Mouse (Mus musculus) hindbrain, embryonic 12.5 days (tissue): Measurements from ENCODE around the gene Clcn1. TPM values are rescaled to one million over a fixed set of nuclear protein-coding genes. Genes with fewer than 3 reads are reported as not detected.

ENCODE experiments used
- ATAC-seq: fragments of 200-750 bp; cut with Nextera tagmentation; 2 replicates; pipeline ENCODE4 v1.8.0; 2017; ENCODE audit warnings: moderate TSS enrichment; ENCODE audit not compliant: low FRiP score
- H3K27ac ChIP-seq: fragments of 300-500 bp; sonication (generic); 2 replicates; pipeline ENCODE4 v1.5.1; 2016; ENCODE audit warnings: mild to moderate bottlenecking
- H3K27me3 ChIP-seq: fragments of 300-500 bp; sonication (generic); 2 replicates; pipeline ENCODE4 v1.6.1; 2016; ENCODE audit warnings: mild to moderate bottlenecking
- H3K36me3 ChIP-seq: fragments of 300-500 bp; sonication (generic); 2 replicates; pipeline ENCODE4 v1.6.1; 2016; ENCODE audit warnings: mild to moderate bottlenecking
- H3K4me1 ChIP-seq: fragments of 300-500 bp; sonication (generic); 2 replicates; pipeline ENCODE4 v1.6.1; 2016
- H3K4me2 ChIP-seq: fragments of 300-500 bp; sonication (generic); replicated peaks from 2 replicates; pipeline ENCODE4 v1.6.1; 2016; ENCODE audit warnings: mild to moderate bottlenecking
- H3K4me3 ChIP-seq: fragments of 300-500 bp; sonication (generic); 2 replicates; pipeline ENCODE4 v1.5.1; 2016; ENCODE audit warnings: mild to moderate bottlenecking
- H3K9ac ChIP-seq: fragments of 300-500 bp; sonication (generic); 2 replicates; pipeline ENCODE4 v1.6.1; 2016; ENCODE audit warnings: mild to moderate bottlenecking, moderate library complexity
- H3K9me3 ChIP-seq: fragments of 300-500 bp; sonication (generic); replicated peaks from 2 replicates; pipeline ENCODE4 v1.6.1; 2016; ENCODE audit warnings: mild to moderate bottlenecking
- whole genome bisulfite sequencing: fragments of 180-500 bp; shearing (Covaris S2); methylation state at CpG from one replicate; pipeline ENCODE4 v1.1.7; 2016; 5-methylcytosine and 5-hydroxymethylcytosine counted together
- polyA plus RNA-seq: library from polyadenylated mRNA; unstranded; fragments of >200 nt; fragmentation: Nextera tagmentation; extraction: Ambion mirVana; gene quantifications from 2 replicates; pipeline ENCODE4 v1.2.1, GENCODE M21; 2016

Clcn1 gene
- polyA plus RNA-seq: 1.4 and 1.7 TPM in 2 replicates

DNA sequence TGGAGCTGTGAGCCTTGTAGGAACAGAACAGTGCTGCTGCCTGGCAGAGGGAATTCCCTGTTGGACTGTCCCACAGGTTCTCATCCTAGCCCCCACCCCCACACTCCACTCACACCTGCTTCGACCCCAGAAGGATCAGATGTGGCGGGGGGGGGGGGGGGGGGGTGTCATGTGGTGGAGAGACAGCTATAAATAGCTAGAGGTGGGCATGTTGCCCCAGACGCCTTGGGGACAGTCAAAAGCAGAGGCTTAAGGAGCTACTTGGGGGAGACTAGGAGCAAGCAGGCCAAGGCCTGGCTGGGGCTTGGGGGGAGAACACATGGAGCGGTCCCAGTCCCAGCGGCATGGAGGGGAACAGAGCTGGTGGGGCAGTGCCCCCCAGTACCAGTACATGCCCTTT lies at the start of gene Clcn1:
Clcn1 (plus strand) TSS at position 238 of the 400 bp plus-strand sequence.
- peak; percentile 38; the same call in 1 of the 2 replicates for ATAC-seq
- Histone ChIP-seq H3K4me3 (no peak within 1 kb of the TSS), H3K36me3 (peaks cover 45% of the 10 kb centered on the region), H3K27me3 (no peaks in the 10 kb centered on the region), H3K9me3 (no peaks in the 10 kb centered on the region), H3K9ac (no peak within 1 kb of the TSS), H3K4me1 (no peaks in the 10 kb centered on the region), H3K27ac (no peak within 1 kb of the TSS), H3K4me2 (no peak within 1 kb of the TSS)
- WGBS: 71% methylated on average over 4 of the region's 5 CpGs

DNA sequence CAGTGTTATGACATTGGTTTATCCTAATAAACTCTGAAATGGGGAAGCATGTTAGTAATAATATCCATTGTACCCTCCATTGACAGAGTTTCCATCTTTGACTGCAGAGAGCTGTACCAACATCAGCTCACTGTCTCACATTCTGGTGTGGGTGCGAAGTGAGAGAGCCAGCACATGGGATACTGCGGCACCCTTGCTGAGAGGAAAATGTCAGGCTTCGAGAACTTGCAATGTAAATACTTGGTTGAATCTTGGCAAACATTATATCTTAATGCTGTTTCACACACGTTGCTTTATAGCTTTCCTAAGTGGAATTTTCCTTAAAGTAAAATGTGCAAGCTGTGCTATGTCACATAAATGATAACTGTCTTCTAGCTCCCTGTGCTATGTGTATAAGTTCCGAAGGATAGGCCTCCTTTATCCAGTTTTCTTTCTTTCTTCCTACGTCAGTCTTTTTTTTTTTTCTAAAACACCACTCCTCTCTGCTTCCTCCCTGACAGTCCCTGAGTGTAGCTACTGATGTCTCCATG lies 49.1 kb upstream of the Clcn1 start:
- H3K4me2 ChIP-seq: no peak overlapping the region
- H3K4me3 ChIP-seq: no peak overlapping the region
- no peak overlapping the region for H3K9ac ChIP-seq
- H3K27me3 ChIP-seq: no peaks in the 10 kb centered on the region
- no peak overlapping the region for H3K27ac ChIP-seq
- H3K4me1 ChIP-seq: no peaks in the 10 kb centered on the region
- no peaks in the 10 kb centered on the region for H3K9me3 ChIP-seq
- ATAC-seq: no peak
- H3K36me3 ChIP-seq: no peaks in the 10 kb centered on the region
- 77% methylated on average over 6 of the region's 6 CpGs for WGBS

DNA sequence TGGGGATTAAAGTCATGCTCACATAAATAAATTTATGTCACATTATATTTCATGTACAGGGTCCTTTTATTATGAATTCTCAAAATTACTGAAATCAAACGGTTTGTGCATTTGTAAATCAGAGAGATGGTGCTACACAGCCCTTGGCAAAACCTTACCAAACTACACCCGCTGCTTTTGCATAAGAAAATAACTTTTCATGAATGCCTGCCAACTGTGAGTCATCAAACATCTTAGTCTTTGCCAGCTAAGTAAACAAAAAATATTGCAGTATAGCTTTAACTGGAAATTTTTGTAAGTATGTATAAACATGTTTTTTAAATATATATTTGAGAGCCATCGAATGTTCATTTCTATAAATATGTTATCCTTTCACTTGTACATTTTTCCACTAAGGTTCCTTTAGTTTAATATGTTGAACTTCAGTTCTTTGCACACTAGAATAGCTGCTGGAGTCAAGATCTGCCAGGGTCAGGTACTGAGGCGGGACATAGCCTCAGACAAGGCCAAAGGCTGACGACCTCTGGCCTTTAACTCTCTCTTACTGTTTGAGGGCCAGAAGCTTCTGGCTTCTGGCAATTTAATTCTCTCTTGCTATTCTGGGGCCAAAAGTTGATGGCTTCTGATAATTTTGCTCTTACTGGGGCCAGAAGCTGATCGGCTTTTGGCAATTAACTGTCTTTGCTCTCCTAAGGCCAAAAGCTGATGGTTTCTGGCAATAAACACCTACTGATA lies 45.0 kb upstream of the Clcn1 start:
- Histone ChIP-seq H3K27me3 (peaks cover 6% of the 10 kb centered on the region; the same call in 1 of the 2 replicates), H3K9ac (no peak overlapping the region), H3K4me3 (no peak overlapping the region), H3K36me3 (no peaks in the 10 kb centered on the region), H3K9me3 (no peaks in the 10 kb centered on the region), H3K27ac (no peak overlapping the region), H3K4me2 (no peak overlapping the region), H3K4me1 (peaks cover 6% of the 10 kb centered on the region; the same call in 1 of the 2 replicates)
- 77% methylated on average over 6 of the region's 6 CpGs for WGBS
- ATAC-seq: no peak

DNA sequence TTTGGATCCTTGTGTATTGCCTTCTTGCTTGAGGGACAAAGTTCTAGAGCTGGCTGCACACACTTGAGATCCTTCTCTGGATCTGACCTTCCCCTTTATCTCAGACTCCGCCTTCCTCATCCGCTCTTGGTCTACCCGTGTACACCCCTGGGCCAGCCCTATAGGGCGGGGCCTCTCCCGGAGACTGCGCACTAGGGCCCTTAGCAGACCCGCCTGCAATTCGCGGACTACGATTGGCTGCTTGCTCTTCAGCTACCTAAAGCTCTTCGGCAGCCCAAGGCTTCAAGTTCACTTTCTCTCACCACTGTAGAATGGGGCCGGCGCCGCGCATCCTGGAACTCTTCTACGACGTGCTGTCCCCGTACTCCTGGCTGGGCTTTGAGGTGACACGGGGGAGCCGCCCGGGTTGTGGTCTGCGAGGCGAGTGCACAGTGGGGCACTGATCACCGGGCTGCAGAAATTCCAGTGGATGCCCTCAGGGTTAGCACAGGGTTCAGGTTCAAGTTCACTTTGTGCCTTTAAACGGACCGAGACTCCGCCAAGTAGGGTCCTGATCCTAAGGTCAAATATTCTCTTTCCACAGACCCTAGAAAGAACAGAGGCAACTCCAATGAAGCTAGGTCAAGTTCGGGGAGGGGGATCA lies 40.7 kb upstream of the Clcn1 start, which contains the start of gene Gstk1:
Gstk1 (plus strand) TSS at position 225 of the 643 bp plus-strand sequence.
- peak within 1 kb of the TSS; percentile 39 for H3K4me3 ChIP-seq
- H3K4me1 ChIP-seq: peaks cover 6% of the 10 kb centered on the region; the same call in 1 of the 2 replicates
- WGBS: 3% methylated on average over 28 of the region's 28 CpGs
- no peaks in the 10 kb centered on the region for H3K9me3 ChIP-seq
- peaks cover 11% of the 10 kb centered on the region; the same call in 1 of the 2 replicates for H3K27me3 ChIP-seq
- H3K27ac ChIP-seq: no peak within 1 kb of the TSS
- peak within 1 kb of the TSS; percentile 50; the same call in 1 of the 2 replicates for H3K9ac ChIP-seq
- H3K36me3 ChIP-seq: no peaks in the 10 kb centered on the region
- peak within 1 kb of the TSS; percentile 73 for H3K4me2 ChIP-seq
- ATAC-seq: peak; percentile 99

DNA sequence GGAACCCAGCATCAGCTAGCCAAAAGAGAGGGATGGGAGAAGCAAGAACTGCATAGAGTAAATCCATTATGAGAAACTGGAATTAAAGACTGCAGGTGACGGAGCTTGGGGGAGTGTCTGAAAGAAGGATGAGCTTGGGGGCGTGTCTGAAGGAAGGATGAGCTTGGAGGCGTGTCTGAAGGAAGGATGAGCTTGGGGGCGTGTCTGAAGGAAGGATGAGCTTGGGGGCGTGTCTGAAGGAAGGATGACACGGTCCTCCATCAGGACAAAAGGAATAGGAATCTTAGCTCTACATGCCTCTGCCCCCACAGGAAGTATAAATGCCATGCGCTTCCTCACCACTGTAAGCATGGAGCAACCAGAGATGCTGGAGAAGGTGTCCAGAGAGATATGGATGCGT lies 39.3 kb upstream of the Clcn1 start:
- Histone ChIP-seq H3K9me3 (no peaks in the 10 kb centered on the region), H3K27ac (no peak overlapping the region), H3K27me3 (peaks cover 11% of the 10 kb centered on the region; the same call in 1 of the 2 replicates), H3K4me1 (peaks cover 6% of the 10 kb centered on the region; the same call in 1 of the 2 replicates), H3K9ac (no peak overlapping the region), H3K4me3 (no peak overlapping the region), H3K36me3 (no peaks in the 10 kb centered on the region), H3K4me2 (peak overlapping the region; percentile 25)
- WGBS: 9% methylated on average over 8 of the region's 8 CpGs
- ATAC-seq: peak; percentile 33; the same call in 1 of the 2 replicates

DNA sequence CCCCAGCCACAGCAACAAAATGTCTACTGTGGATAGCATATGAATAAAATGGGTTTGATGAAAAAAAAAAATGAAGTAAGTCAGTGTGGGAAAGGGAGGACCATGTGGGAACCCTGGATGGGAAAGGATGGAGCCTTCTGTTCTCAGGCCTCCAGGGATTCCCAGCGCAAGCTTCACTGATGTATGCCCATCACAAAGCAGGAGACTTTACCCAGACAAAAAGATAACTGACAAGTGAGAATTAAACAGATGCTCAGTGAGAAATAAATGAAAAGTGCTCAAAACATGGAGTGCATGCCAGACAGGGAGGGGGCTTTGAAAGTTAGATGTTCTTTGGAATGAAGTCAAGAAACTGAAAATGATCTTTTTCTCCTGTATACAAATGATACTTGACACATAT lies 38.5 kb upstream of the Clcn1 start:
- no peaks in the 10 kb centered on the region for H3K36me3 ChIP-seq
- peak overlapping the region; percentile 25; the same call in 1 of the 2 replicates for H3K4me2 ChIP-seq
- no peaks in the 10 kb centered on the region for H3K9me3 ChIP-seq
- H3K27ac ChIP-seq: no peak overlapping the region
- no peak for ATAC-seq
- WGBS: 90% methylated on average over 1 of the region's 1 CpGs
- peaks cover 6% of the 10 kb centered on the region; the same call in 1 of the 2 replicates for H3K4me1 ChIP-seq
- no peak overlapping the region for H3K9ac ChIP-seq
- peaks cover 11% of the 10 kb centered on the region; the same call in 1 of the 2 replicates for H3K27me3 ChIP-seq
- no peak overlapping the region for H3K4me3 ChIP-seq

DNA sequence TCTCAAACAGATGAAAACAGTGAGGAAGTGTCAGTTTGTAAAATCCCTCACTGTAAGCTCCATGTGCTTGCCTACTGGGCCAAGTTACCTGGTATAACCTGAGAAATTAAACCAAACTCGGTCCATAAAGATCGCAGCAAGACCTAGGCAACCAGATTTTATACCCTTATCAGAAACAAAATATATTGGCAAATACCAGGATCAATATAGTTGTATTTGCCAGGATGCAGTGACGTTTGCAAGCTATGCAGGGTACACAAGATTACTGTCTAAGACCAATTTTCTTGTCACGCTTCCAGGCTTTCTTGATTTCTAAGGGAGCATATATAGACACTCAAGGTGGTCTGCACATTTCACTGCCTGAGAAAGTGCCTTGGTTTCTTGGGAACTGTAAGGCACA lies 34.7 kb upstream of the Clcn1 start:
- Histone ChIP-seq H3K9me3 (no peaks in the 10 kb centered on the region), H3K4me2 (no peak overlapping the region), H3K36me3 (no peaks in the 10 kb centered on the region), H3K27me3 (peaks cover 2% of the 10 kb centered on the region; the same call in 1 of the 2 replicates), H3K4me3 (no peak overlapping the region), H3K27ac (no peak overlapping the region), H3K9ac (no peak overlapping the region), H3K4me1 (no peaks in the 10 kb centered on the region)
- 82% methylated on average over 4 of the region's 4 CpGs for WGBS
- ATAC-seq: no peak

DNA sequence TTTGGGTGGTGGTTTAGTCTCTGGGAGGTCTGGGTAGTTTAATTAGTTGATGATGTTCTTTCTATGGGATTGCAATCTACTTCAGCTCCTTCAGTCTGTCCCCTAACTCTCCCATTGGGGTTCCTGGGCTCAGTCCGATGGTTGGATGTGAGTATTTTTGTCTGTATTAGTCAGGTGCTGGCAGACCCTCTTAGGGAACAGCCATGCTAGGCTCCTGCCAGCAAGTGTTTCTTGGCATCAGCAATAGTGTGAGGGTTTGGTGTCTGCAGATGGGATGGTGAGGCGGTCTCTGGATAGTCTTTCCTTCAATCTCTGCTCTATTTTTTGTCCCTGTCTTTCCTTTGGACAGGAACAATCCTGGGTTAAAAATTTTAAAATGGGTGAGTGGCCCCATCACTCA lies 33.4 kb upstream of the Clcn1 start:
- Histone ChIP-seq H3K9me3 (no peaks in the 10 kb centered on the region), H3K36me3 (no peaks in the 10 kb centered on the region), H3K27ac (no peak overlapping the region), H3K9ac (no peak overlapping the region), H3K27me3 (no peaks in the 10 kb centered on the region), H3K4me3 (no peak overlapping the region), H3K4me2 (no peak overlapping the region), H3K4me1 (no peaks in the 10 kb centered on the region)
- no peak for ATAC-seq
- WGBS: 84% methylated on average over 2 of the region's 2 CpGs

DNA sequence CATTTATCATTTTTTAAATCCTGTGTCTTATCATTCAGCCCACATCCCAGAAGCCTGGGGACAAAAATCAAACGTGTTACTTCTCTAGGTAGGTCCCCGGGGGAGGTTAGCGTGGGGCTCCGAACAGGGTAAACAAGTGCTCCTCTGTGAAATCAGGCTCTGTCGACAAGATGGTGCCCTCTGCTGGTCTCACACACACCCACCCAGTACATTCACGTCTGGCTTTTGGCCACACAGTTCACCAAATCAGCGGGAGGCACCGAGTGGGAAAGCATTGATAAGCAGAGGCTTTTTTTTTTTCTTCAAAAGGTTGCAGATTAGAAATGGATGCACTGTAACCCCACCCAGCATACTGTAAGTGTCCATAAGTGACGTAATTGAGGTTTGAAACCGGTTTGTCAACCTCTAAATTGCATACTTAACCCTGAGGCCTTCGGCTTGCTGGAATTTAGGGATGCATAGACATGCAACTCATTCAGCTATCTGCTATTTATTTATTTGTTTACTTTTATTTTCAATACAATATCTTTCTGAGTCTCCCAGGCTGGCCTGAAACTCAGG lies 29.1 kb upstream of the Clcn1 start:
- no peaks in the 10 kb centered on the region for H3K4me1 ChIP-seq
- no peaks in the 10 kb centered on the region for H3K36me3 ChIP-seq
- no peak overlapping the region for H3K4me3 ChIP-seq
- WGBS: 20% methylated on average over 11 of the region's 11 CpGs
- no peak overlapping the region for H3K27ac ChIP-seq
- H3K9ac ChIP-seq: no peak overlapping the region
- H3K27me3 ChIP-seq: no peaks in the 10 kb centered on the region; the same call in 1 of the 2 replicates
- peak; percentile 63 for ATAC-seq
- H3K9me3 ChIP-seq: no peaks in the 10 kb centered on the region
- no peak overlapping the region for H3K4me2 ChIP-seq

DNA sequence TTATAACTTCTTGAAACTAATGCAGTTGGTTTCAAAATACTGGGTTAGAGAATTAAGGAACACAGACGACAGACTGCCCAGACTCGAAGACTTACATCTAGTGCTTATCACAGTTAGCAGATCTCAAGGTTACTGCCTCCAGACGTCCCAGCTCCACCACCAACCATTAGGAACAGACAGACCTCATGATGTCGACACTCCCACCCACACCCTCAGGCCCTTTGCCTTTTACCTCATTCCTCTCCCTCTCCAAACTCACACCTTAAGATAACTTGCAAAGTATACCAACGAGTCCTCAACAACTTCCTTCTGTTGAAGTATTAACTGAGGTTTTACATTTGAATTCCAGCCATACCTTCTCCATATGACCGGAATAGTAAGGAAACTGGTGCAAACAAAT lies 26.1 kb upstream of the Clcn1 start:
- H3K9me3 ChIP-seq: no peaks in the 10 kb centered on the region
- no peaks in the 10 kb centered on the region for H3K36me3 ChIP-seq
- H3K4me3 ChIP-seq: no peak overlapping the region
- no peaks in the 10 kb centered on the region; the same call in 1 of the 2 replicates for H3K27me3 ChIP-seq
- no peak overlapping the region for H3K27ac ChIP-seq
- WGBS: 76% methylated on average over 6 of the region's 6 CpGs
- H3K4me2 ChIP-seq: no peak overlapping the region
- H3K4me1 ChIP-seq: no peaks in the 10 kb centered on the region
- H3K9ac ChIP-seq: no peak overlapping the region
- ATAC-seq: no peak

DNA sequence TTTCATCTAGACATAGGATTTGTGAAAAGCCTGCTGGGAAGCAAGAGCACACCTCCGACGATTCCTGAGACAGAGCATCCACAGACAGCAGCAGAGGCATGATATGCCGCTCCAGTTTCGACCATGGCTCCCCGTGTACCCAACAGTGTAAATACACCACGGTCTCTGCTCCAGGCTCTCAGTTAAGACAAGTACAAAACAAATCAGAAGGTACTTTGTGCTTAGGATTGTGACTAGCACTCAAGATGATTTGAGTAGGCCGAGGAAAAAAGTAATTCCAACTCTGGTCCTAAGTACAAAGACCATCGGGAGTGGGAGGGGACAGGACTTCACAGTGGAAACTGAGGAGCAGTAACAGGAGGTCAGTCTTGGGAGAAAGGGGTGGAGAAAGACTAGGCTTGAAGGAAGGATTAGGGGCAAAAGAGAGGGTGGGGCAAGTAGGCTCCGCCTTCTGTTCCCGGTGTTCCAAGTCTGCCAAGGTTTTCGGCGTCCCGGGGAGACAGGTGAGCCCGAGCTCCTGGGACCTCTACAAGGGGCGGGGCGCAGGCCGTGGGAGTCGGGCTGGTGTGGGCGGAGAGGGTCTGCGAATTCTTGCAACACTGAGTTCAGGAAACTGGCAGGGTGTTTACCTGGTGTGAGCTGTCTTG lies 24.8 kb upstream of the Clcn1 start, which contains the start of gene Tmem139:
Tmem139 (plus strand) TSS at position 447 of the 647 bp plus-strand sequence.
- WGBS: 18% methylated on average over 20 of the region's 20 CpGs
- H3K4me3 ChIP-seq: no peak within 1 kb of the TSS
- H3K9me3 ChIP-seq: no peaks in the 10 kb centered on the region
- H3K36me3 ChIP-seq: no peaks in the 10 kb centered on the region
- no peak within 1 kb of the TSS for H3K27ac ChIP-seq
- H3K4me1 ChIP-seq: peaks cover 3% of the 10 kb centered on the region
- H3K4me2 ChIP-seq: peak within 1 kb of the TSS; percentile 30
- H3K27me3 ChIP-seq: no peaks in the 10 kb centered on the region; the same call in 1 of the 2 replicates
- H3K9ac ChIP-seq: no peak within 1 kb of the TSS; the same call in 1 of the 2 replicates
- ATAC-seq: no peak
